Mouse (Mus musculus): ENCODE measurements around the gene Dapk2. TPM values are rescaled to one million over a fixed set of nuclear protein-coding genes. Genes with fewer than 3 reads are reported as not detected.

Gene Dapk2
- total RNA-seq, 2 experiments from 2014 or later, result 4.4 to 4.9 TPM

- peak in 1 of 2 experiments; percentile 23 for DNase-seq (ENCODE audit: low spot score in 2 of 2)
These were observed 19.8 kb upstream of the Dapk2 start for GRCm38 (mm10) chr9:66138193-66138592.

GRCm38 (mm10) chr9:66142265-66142664 is 15.8 kb upstream of the Dapk2 start:
- DNase-seq (ENCODE audit: low spot score in 2 of 2), result no peak

- peak; percentile 66 to 67 for DNase-seq (ENCODE audit: low spot score in 2 of 2)
These were observed 13.8 kb upstream of the Dapk2 start for GRCm38 (mm10) chr9:66144248-66144647.

GRCm38 (mm10) chr9:66146141-66146540 is 11.9 kb upstream of the Dapk2 start:
- no peak for DNase-seq (ENCODE audit: low spot score in 2 of 2)

- no peak for DNase-seq (ENCODE audit: low spot score in 2 of 2)
These were observed 6.0 kb upstream of the Dapk2 start for GRCm38 (mm10) chr9:66152011-66152410.

- no peak for DNase-seq (ENCODE audit: low spot score in 2 of 2)
These were observed 4.4 kb upstream of the Dapk2 start for GRCm38 (mm10) chr9:66153594-66153993.

GRCm38 (mm10) chr9:66154013-66154412 is 4.0 kb upstream of the Dapk2 start:
- no peak for DNase-seq (ENCODE audit: low spot score in 2 of 2)

- DNase-seq (ENCODE audit: low spot score in 2 of 2), result no peak
These were observed 2.5 kb upstream of the Dapk2 start for GRCm38 (mm10) chr9:66155534-66155933.

- no peak for DNase-seq (ENCODE audit: low spot score in 2 of 2)
These were observed 935 bp downstream of the Dapk2 start for GRCm38 (mm10) chr9:66158885-66159430.

- DNase-seq (ENCODE audit: low spot score in 2 of 2), result no peak
These were observed 2.1 kb downstream of the Dapk2 start for GRCm38 (mm10) chr9:66160155-66160554.

GRCm38 (mm10) chr9:66162995-66163394 is 5.0 kb downstream of the Dapk2 start:
- no peak for DNase-seq (ENCODE audit: low spot score in 2 of 2)

GRCm38 (mm10) chr9:66167222-66167621 is 9.2 kb downstream of the Dapk2 start:
- no peak for DNase-seq (ENCODE audit: low spot score in 2 of 2)

GRCm38 (mm10) chr9:66168233-66168632 is 10.2 kb downstream of the Dapk2 start:
- no peak for DNase-seq (ENCODE audit: low spot score in 2 of 2)

- DNase-seq (ENCODE audit: low spot score in 2 of 2), result no peak
These were observed 12.5 kb downstream of the Dapk2 start for GRCm38 (mm10) chr9:66170506-66170905.

- no peak for DNase-seq (ENCODE audit: low spot score in 2 of 2)
These were observed 13.4 kb downstream of the Dapk2 start for GRCm38 (mm10) chr9:66171275-66171921.

GRCm38 (mm10) chr9:66173316-66173855 is 15.4 kb downstream of the Dapk2 start:
- DNase-seq (ENCODE audit: low spot score in 2 of 2), result no peak

GRCm38 (mm10) chr9:66174985-66175384 is 17.0 kb downstream of the Dapk2 start:
- no peak for DNase-seq (ENCODE audit: low spot score in 2 of 2)

GRCm38 (mm10) chr9:66177975-66178374 is 20.0 kb downstream of the Dapk2 start:
- DNase-seq (ENCODE audit: low spot score in 2 of 2), result no peak

- DNase-seq (ENCODE audit: low spot score in 2 of 2), result no peak
These were observed 21.8 kb downstream of the Dapk2 start for GRCm38 (mm10) chr9:66179795-66180194.

GRCm38 (mm10) chr9:66181126-66181825 is 23.3 kb downstream of the Dapk2 start:
- no peak for DNase-seq (ENCODE audit: low spot score in 2 of 2)

GRCm38 (mm10) chr9:66181826-66182678 is 24.0 kb downstream of the Dapk2 start:
- no peak for DNase-seq (ENCODE audit: low spot score in 2 of 2)
